25 mouse cellular contexts compared by ENCODE assay signal in genomic region chr2:61032920-61033319, GRCm38 (mm10).
A peak's percentile ranks its signal among the peaks of the same experiment; 100 is the strongest.
DNase-seq lines count a peak whose midpoint lies in the region; ATAC-seq lines count a peak whose summit lies in the region.
"Had no signal": no experiment of that assay in that cellular context is flagged by ENCODE, and none has a peak within 500 bp of the region (broad histone marks: within the 10 kb centered on the region; RNA-seq: fewer than 3 reads in every experiment).

No protein-coding gene starts in this region.

- peaks cover 2% of the 10 kb centered on the region; the same call in 1 of the 2 replicates for H3K4me1 ChIP-seq in lung, embryonic 15.5 days
- no peaks in the 10 kb centered on the region for H3K4me1 ChIP-seq in midbrain, embryonic 11.5 days (ENCODE audit: control insufficient read depth, insufficient read depth, low read length)
- H3K4me1 ChIP-seq in midbrain, embryonic 15.5 days = no peaks in the 10 kb centered on the region
- H3K4me1 ChIP-seq: forebrain, embryonic 10.5 days; forebrain, embryonic 13.5 days; heart, embryonic 10.5 days; heart, embryonic 13.5 days had no signal

- no peak for ATAC-seq in lung, embryonic 15.5 days (ENCODE audit: borderline replicate concordance, extremely low read depth, low FRiP score, low TSS enrichment)
- ATAC-seq in midbrain, embryonic 11.5 days (ENCODE audit: low FRiP score) = no peak
- ATAC-seq in midbrain, embryonic 15.5 days (replicated peaks) = no peak
- ATAC-seq: CD4-positive, CD25-positive, alpha-beta regulatory T cell, adult 4 months; forebrain, embryonic 13.5 days; forebrain, embryonic 16.5 days had no signal

- H3K27ac ChIP-seq in lung, embryonic 15.5 days = peak overlapping the region; percentile 68
- no peak overlapping the region for H3K27ac ChIP-seq in midbrain, embryonic 11.5 days (ENCODE audit: low read depth, low read length)
- H3K27ac ChIP-seq in midbrain, embryonic 15.5 days = no peak overlapping the region
- H3K27ac ChIP-seq: embryonic facial prominence, embryonic 13.5 days; forebrain, embryonic 10.5 days; forebrain, embryonic 13.5 days; heart, adult 2 months; heart, embryonic 10.5 days; heart, embryonic 13.5 days; hindbrain, embryonic 14.5 days had no signal

- no peak for DNase-seq in lung, postnatal 36 days
- DNase-seq in midbrain, embryonic 11.5 days (ENCODE audit: low spot score, missing footprints) = peak; percentile 12
- peak; percentile 14 to 16 for DNase-seq in urinary bladder, postnatal 36 days (ENCODE audit: low spot score in 2 of 2)
- no peak for DNase-seq in urinary bladder, postnatal 10 days (ENCODE audit: low spot score)
- DNase-seq: adrenal gland, adult 2 months; adrenal gland, postnatal 14 days; cerebellum, adult 11 months; cerebellum, adult 2 months; cerebellum, adult 9-11 months; cerebellum, postnatal 25 days; gastrocnemius, postnatal 10 days; gastrocnemius, postnatal 36 days; heart, adult 2 months; heart, postnatal 14 days; heart, postnatal 4 days had no signal

- H3K4me2 ChIP-seq in lung, embryonic 15.5 days = no peak overlapping the region
- no peak overlapping the region for H3K4me2 ChIP-seq in midbrain, embryonic 11.5 days
- H3K4me2 ChIP-seq in midbrain, embryonic 15.5 days = no peak overlapping the region
- H3K4me2 ChIP-seq: embryonic facial prominence, embryonic 13.5 days; forebrain, embryonic 13.5 days; heart, embryonic 13.5 days; hindbrain, embryonic 14.5 days had no signal

- H3K4me3 ChIP-seq in lung, embryonic 15.5 days = no peak overlapping the region
- H3K4me3 ChIP-seq in midbrain, embryonic 11.5 days (ENCODE audit: low read depth, low read length) = no peak overlapping the region
- H3K4me3 ChIP-seq in midbrain, embryonic 15.5 days = no peak overlapping the region
- H3K4me3 ChIP-seq: embryonic facial prominence, embryonic 13.5 days; forebrain, embryonic 10.5 days; forebrain, embryonic 13.5 days; heart, adult 2 months; heart, embryonic 10.5 days; heart, embryonic 13.5 days had no signal

- H3K27me3 ChIP-seq in lung, embryonic 15.5 days = no peaks in the 10 kb centered on the region
- no peaks in the 10 kb centered on the region for H3K27me3 ChIP-seq in midbrain, embryonic 11.5 days (ENCODE audit: control insufficient read depth, insufficient read depth, low read length)
- H3K27me3 ChIP-seq in midbrain, embryonic 15.5 days (replicated peaks) = no peaks in the 10 kb centered on the region
- H3K27me3 ChIP-seq: embryonic facial prominence, embryonic 13.5 days; forebrain, embryonic 13.5 days; heart, embryonic 13.5 days had no signal

- no peaks in the 10 kb centered on the region for H3K9me3 ChIP-seq in lung, embryonic 15.5 days
- no peaks in the 10 kb centered on the region for H3K9me3 ChIP-seq in midbrain, embryonic 11.5 days (ENCODE audit: control insufficient read depth, low read length)
- H3K9me3 ChIP-seq in midbrain, embryonic 15.5 days = no peaks in the 10 kb centered on the region
- H3K9me3 ChIP-seq: embryonic facial prominence, embryonic 13.5 days; forebrain, embryonic 10.5 days; forebrain, embryonic 13.5 days; heart, embryonic 10.5 days; heart, embryonic 13.5 days had no signal

- H3K9ac ChIP-seq in lung, embryonic 15.5 days = no peak overlapping the region
- H3K9ac ChIP-seq in midbrain, embryonic 11.5 days (ENCODE audit: low read length) = no peak overlapping the region
- H3K9ac ChIP-seq in midbrain, embryonic 15.5 days = no peak overlapping the region
- H3K9ac ChIP-seq: embryonic facial prominence, embryonic 13.5 days; forebrain, embryonic 13.5 days; heart, embryonic 13.5 days; hindbrain, embryonic 14.5 days had no signal

- no peaks in the 10 kb centered on the region for H3K36me3 ChIP-seq in lung, embryonic 15.5 days
- H3K36me3 ChIP-seq in midbrain, embryonic 11.5 days (ENCODE audit: control insufficient read depth, insufficient read depth, low read length) = no peaks in the 10 kb centered on the region
- no peaks in the 10 kb centered on the region for H3K36me3 ChIP-seq in midbrain, embryonic 15.5 days (replicated peaks)
- H3K36me3 ChIP-seq: embryonic facial prominence, embryonic 13.5 days; forebrain, embryonic 10.5 days; heart, embryonic 10.5 days; heart, embryonic 13.5 days had no signal

- WGBS in lung, embryonic 15.5 days = 66% methylated on average over 1 of the region's 1 CpGs
- WGBS in midbrain, embryonic 11.5 days = 90% methylated on average over 1 of the region's 1 CpGs
- WGBS in midbrain, embryonic 15.5 days = 91% methylated on average over 1 of the region's 1 CpGs

Comparison
In these comparisons a context has a peak if more than half of its experiments do, and no peak if none do; other contexts are left out.
1. DNase-seq: peak in midbrain, embryonic 11.5 days (single experiment) and urinary bladder, postnatal 36 days (2 of 2); none in lung, postnatal 36 days (single experiment) and urinary bladder, postnatal 10 days (single experiment).